Mouse (Mus musculus) embryonic fibroblast, embryonic 13.5 days (primary cell): ENCODE measurements around the gene Dolpp1. TPM values are rescaled to one million over a fixed set of nuclear protein-coding genes. Genes with fewer than 3 reads are reported as not detected.
A peak's percentile ranks its signal among the peaks of the same experiment; 100 is the strongest.

Source experiments
- H3K27ac ChIP-seq: 2 replicates; pipeline ENCODE4 v1.5.1; 2012; ENCODE audit warnings: low read length, control low read depth, inconsistent platforms; ENCODE audit not compliant: insufficient read depth
- H3K4me1 ChIP-seq: 2 replicates; pipeline ENCODE4 v1.6.1; 2011; ENCODE audit warnings: low read length; ENCODE audit not compliant: control insufficient read depth, insufficient read depth
- H3K4me3 ChIP-seq: 2 replicates; pipeline ENCODE4 v1.5.1; 2011; ENCODE audit warnings: mild to moderate bottlenecking, control low read depth, low read length; ENCODE audit not compliant: insufficient read depth
- CTCF ChIP-seq: IDR thresholded peaks from 2 replicates; pipeline ENCODE4 v1.5.1; 2011; ENCODE audit warnings: mild to moderate bottlenecking, control low read depth, low read length, moderate library complexity, borderline replicate concordance; ENCODE audit not compliant: insufficient read depth
- POLR2A ChIP-seq: IDR thresholded peaks from 2 replicates; pipeline ENCODE4 v1.6.1; 2011; ENCODE audit warnings: low read depth, mild to moderate bottlenecking, control low read depth, low read length, moderate library complexity
- polyA plus RNA-seq: library from polyadenylated mRNA; stranded (reverse); fragments of >200 nt; gene quantifications from 2 replicates; pipeline ENCODE4 v1.2.4, GENCODE M21; 2011; ENCODE audit warnings: low read depth; ENCODE audit not compliant: missing spikeins, insufficient read length

The Dolpp1 gene
- polyA plus RNA-seq, 1 experiment: 33.8 TPM

GRCm38 (mm10) chr2:30417595-30418165, 25.6 kb downstream of the Dolpp1 start:
- Histone ChIP-seq H3K27ac (no peak overlapping the region), H3K4me3 (no peak overlapping the region), H3K4me1 (peaks cover 14% of the 10 kb centered on the region)
- TF ChIP-seq CTCF (no peak), POLR2A (no peak)

- H3K27ac ChIP-seq: no peak overlapping the region
Measured at GRCm38 (mm10) chr2:30418259-30418658, 26.2 kb downstream of the Dolpp1 start.

GRCm38 (mm10) chr2:30419112-30419511, 27.1 kb downstream of the Dolpp1 start:
- Histone ChIP-seq H3K4me3 (no peak overlapping the region), H3K27ac (no peak overlapping the region), H3K4me1 (peaks cover 14% of the 10 kb centered on the region)
- TF ChIP-seq CTCF: no peak
- TF ChIP-seq POLR2A: no peak

More at GRCm38 (mm10) chr2:30418259-30418658, 26.2 kb downstream of the Dolpp1 start:
- Histone ChIP-seq H3K4me3 (no peak overlapping the region), H3K4me1 (peaks cover 14% of the 10 kb centered on the region)
- TF ChIP-seq POLR2A (no peak), CTCF (no peak)

DNA sequence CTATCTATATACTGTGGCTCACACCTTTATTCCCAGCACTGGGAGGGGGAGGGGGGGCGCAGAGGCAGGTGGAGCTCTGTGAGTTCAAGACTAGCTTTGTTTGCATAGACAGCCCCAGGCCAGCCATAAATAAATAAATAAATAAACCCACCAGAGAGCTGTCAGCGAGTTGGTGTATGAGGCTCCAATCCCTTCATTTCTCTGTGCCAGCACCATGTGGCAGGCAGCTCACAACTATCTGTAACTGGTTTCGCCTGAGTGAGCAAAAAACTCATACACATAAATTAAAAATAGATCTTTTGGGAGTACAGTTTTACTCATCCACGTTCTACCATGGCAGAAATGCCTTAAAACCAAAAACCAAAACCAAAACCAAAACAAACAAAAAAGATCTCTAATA, 29.4 kb downstream of the Dolpp1 start:
- H3K4me1 ChIP-seq: peaks cover 11% of the 10 kb centered on the region
- no peak overlapping the region for H3K27ac ChIP-seq
- TF ChIP-seq CTCF (no peak), POLR2A (no peak)
- H3K4me3 ChIP-seq: no peak overlapping the region

DNA sequence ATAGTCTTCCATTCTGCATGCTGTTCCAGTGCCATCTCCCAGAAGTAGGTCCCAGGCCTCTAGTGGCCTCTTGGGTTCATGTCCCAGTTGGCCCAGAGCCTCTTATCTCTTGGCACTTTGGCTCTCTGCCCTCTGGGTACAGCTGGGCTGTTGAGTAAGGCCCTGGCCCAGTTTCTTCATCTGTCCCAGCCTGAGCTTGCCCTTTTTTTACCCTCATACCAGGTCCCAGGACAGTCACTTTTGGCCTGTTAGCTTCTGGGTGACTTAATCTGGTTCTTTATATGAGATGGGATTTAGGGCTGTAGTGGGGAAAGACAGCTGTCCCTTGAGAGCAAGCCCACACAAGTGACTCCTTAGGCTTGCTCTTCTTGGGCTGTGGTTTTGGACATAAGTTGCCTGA, 37.1 kb downstream of the Dolpp1 start:
- H3K27ac ChIP-seq: no peak overlapping the region
- no peak overlapping the region for H3K4me3 ChIP-seq
- no peaks in the 10 kb centered on the region for H3K4me1 ChIP-seq
- no peak for TF ChIP-seq POLR2A
- TF ChIP-seq CTCF: no peak

- Histone ChIP-seq H3K4me3 (no peak overlapping the region), H3K4me1 (peaks cover 16% of the 10 kb centered on the region), H3K27ac (peak overlapping the region; percentile 19; the same call in 1 of the 2 replicates)
- TF ChIP-seq POLR2A (no peak), CTCF (peak; percentile 93)
Measured at GRCm38 (mm10) chr2:30435326-30436155, 43.5 kb downstream of the Dolpp1 start.

- TF ChIP-seq CTCF (peak; percentile 50; the same call in 1 of the 2 replicates), POLR2A (no peak)
- Histone ChIP-seq H3K27ac (peak overlapping the region; percentile 19; the same call in 1 of the 2 replicates), H3K4me3 (no peak overlapping the region), H3K4me1 (peaks cover 21% of the 10 kb centered on the region)
Measured at GRCm38 (mm10) chr2:30436156-30436545, 44.1 kb downstream of the Dolpp1 start.

GRCm38 (mm10) chr2:30436809-30437208, 44.8 kb downstream of the Dolpp1 start:
- no peak for TF ChIP-seq POLR2A
- no peak overlapping the region for H3K4me3 ChIP-seq
- no peak overlapping the region for H3K27ac ChIP-seq
- H3K4me1 ChIP-seq: peaks cover 24% of the 10 kb centered on the region

GRCm38 (mm10) chr2:30437791-30438190, 45.7 kb downstream of the Dolpp1 start:
- Histone ChIP-seq H3K4me1 (peaks cover 33% of the 10 kb centered on the region), H3K27ac (no peak overlapping the region), H3K4me3 (no peak overlapping the region)
- TF ChIP-seq CTCF: no peak
- TF ChIP-seq POLR2A: no peak

GRCm38 (mm10) chr2:30439631-30440030, 47.6 kb downstream of the Dolpp1 start:
- Histone ChIP-seq H3K27ac (peak overlapping the region; percentile 99), H3K4me1 (peaks cover 41% of the 10 kb centered on the region), H3K4me3 (no peak overlapping the region)
- TF ChIP-seq CTCF (no peak), POLR2A (no peak)
